Mouse (Mus musculus) gastrocnemius, postnatal 25 days (tissue): ENCODE data around the gene Camk2g. TPM values are rescaled to one million over a fixed set of nuclear protein-coding genes. Genes with fewer than 3 reads are reported as not detected.
A peak's percentile ranks its signal among the peaks of the same experiment; 100 is the strongest.

Experiments
- DNase-seq: peaks from one replicate; pipeline ENCODE4 v3.0.0; 2022
- total RNA-seq, 2 experiments: library from RNA; stranded (reverse); gene quantifications; 1 replicate in 1 of 2; 2 replicates in 1 of 2; pipeline ENCODE4 v1.2.3; 2021

The Camk2g gene
- total RNA-seq, 2 experiments from 2014 or later = 149 to 190 TPM

- DNase-seq = no peak
Observed at GRCm38 (mm10) chr14:20785231-20785630, 8.7 kb downstream of the Camk2g start.

- DNase-seq = no peak
Observed at GRCm38 (mm10) chr14:20784708-20785107, 9.2 kb downstream of the Camk2g start.

GRCm38 (mm10) chr14:20783526-20783925, 10.4 kb downstream of the Camk2g start:
- no peak for DNase-seq

- no peak for DNase-seq
Observed at GRCm38 (mm10) chr14:20782860-20783259, 11.0 kb downstream of the Camk2g start.

GRCm38 (mm10) chr14:20780217-20780616, 13.7 kb downstream of the Camk2g start:
- DNase-seq = no peak

- no peak for DNase-seq
Observed at GRCm38 (mm10) chr14:20778496-20778895, 15.4 kb downstream of the Camk2g start.

- DNase-seq = no peak
Observed at GRCm38 (mm10) chr14:20775661-20776060, 18.2 kb downstream of the Camk2g start.

- peak; percentile 43 for DNase-seq
Observed at GRCm38 (mm10) chr14:20773410-20773809, 20.5 kb downstream of the Camk2g start.

GRCm38 (mm10) chr14:20772808-20773207, 21.1 kb downstream of the Camk2g start:
- no peak for DNase-seq

GRCm38 (mm10) chr14:20771941-20772340, 21.9 kb downstream of the Camk2g start:
- DNase-seq = no peak

- no peak for DNase-seq
Observed at GRCm38 (mm10) chr14:20768581-20768980, 25.3 kb downstream of the Camk2g start.

- DNase-seq = no peak
Observed at GRCm38 (mm10) chr14:20767936-20768335, 26.0 kb downstream of the Camk2g start.

GRCm38 (mm10) chr14:20765642-20766258, 28.1 kb downstream of the Camk2g start:
- peak; percentile 83 for DNase-seq

GRCm38 (mm10) chr14:20764942-20765341, 28.9 kb downstream of the Camk2g start:
- DNase-seq = no peak

GRCm38 (mm10) chr14:20758768-20759435, 35.0 kb downstream of the Camk2g start:
- DNase-seq = no peak

GRCm38 (mm10) chr14:20757370-20757907, 36.4 kb downstream of the Camk2g start:
- peak; percentile 38 for DNase-seq

- DNase-seq = no peak
Observed at GRCm38 (mm10) chr14:20753792-20754191, 40.1 kb downstream of the Camk2g start.

GRCm38 (mm10) chr14:20750503-20750902, 43.4 kb downstream of the Camk2g start:
- no peak for DNase-seq

GRCm38 (mm10) chr14:20749494-20750051, 44.3 kb downstream of the Camk2g start:
- no peak for DNase-seq

GRCm38 (mm10) chr14:20748388-20748787, 45.5 kb downstream of the Camk2g start:
- DNase-seq = no peak

- DNase-seq = no peak
Observed at GRCm38 (mm10) chr14:20746935-20747334, 47.0 kb downstream of the Camk2g start.

- no peak for DNase-seq
Observed at GRCm38 (mm10) chr14:20743614-20744013, 50.3 kb downstream of the Camk2g start.

GRCm38 (mm10) chr14:20741301-20741700, 52.6 kb downstream of the Camk2g start:
- DNase-seq = no peak
